Mouse (Mus musculus) neural tube, embryonic 14.5 days (tissue): ENCODE data around the gene Lrrc43. TPM values are rescaled to one million over a fixed set of nuclear protein-coding genes. Genes with fewer than 3 reads are reported as not detected.
"Not testable (repeated sequence)": the region's sequence is repeated elsewhere in the genome, so short reads cannot be mapped to it uniquely, and the experiment has no call there.

Experiments
- ATAC-seq: fragments of 200-750 bp; cut with Nextera tagmentation; 2 replicates; pipeline ENCODE4 v1.8.0; 2017; ENCODE audit warnings: low read depth, mild to moderate bottlenecking, moderate TSS enrichment, moderate library complexity
- H3K27ac ChIP-seq: fragments of 300-500 bp; sonication (generic); 2 replicates; pipeline ENCODE4 v1.5.1; 2014; ENCODE audit warnings: low read depth, mild to moderate bottlenecking, control low read depth, low read length, moderate library complexity, mixed read lengths
- H3K27me3 ChIP-seq: fragments of 300-500 bp; sonication (generic); 2 replicates; pipeline ENCODE4 v1.6.1; 2014; ENCODE audit warnings: low read length; ENCODE audit not compliant: control insufficient read depth, insufficient read depth
- H3K36me3 ChIP-seq: fragments of 300-500 bp; sonication (generic); 2 replicates; pipeline ENCODE4 v1.6.1; 2014; ENCODE audit warnings: low read length, mixed read lengths; ENCODE audit not compliant: control insufficient read depth, insufficient read depth
- H3K4me1 ChIP-seq: fragments of 300-500 bp; sonication (generic); 2 replicates; pipeline ENCODE4 v1.6.1; 2014; ENCODE audit warnings: low read length; ENCODE audit not compliant: control insufficient read depth, insufficient read depth
- H3K4me2 ChIP-seq: fragments of 300-500 bp; sonication (generic); 2 replicates; pipeline ENCODE4 v1.6.1; 2014; ENCODE audit warnings: mild to moderate bottlenecking, low read depth, low read length, control low read depth
- H3K4me3 ChIP-seq: fragments of 300-500 bp; sonication (generic); 2 replicates; pipeline ENCODE4 v1.5.1; 2014; ENCODE audit warnings: low read depth, low read length, control low read depth, mixed read lengths
- H3K9ac ChIP-seq: fragments of 300-500 bp; sonication (generic); replicated peaks from 2 replicates; pipeline ENCODE4 v1.6.1; 2014; ENCODE audit warnings: low read depth, mild to moderate bottlenecking, control low read depth, low read length, mixed read lengths
- H3K9me3 ChIP-seq: fragments of 300-500 bp; sonication (generic); 2 replicates; pipeline ENCODE4 v1.6.1; 2016; ENCODE audit warnings: low read length; ENCODE audit not compliant: control insufficient read depth
- WGBS: fragments of 180-500 bp; shearing (Covaris S2); extraction: QIAGEN DNeasy Blood & Tissue Kit; methylation state at CpG from one replicate; pipeline ENCODE4 v1.1.7; 2014; 5-methylcytosine and 5-hydroxymethylcytosine counted together
- polyA plus RNA-seq: library from polyadenylated mRNA; unstranded; fragments of >200 nt; fragmentation: Nextera tagmentation; extraction: Ambion mirVana; gene quantifications from 2 replicates; pipeline ENCODE4 v1.2.1, GENCODE M21; 2014

Gene Lrrc43
- polyA plus RNA-seq, 1 experiment from 2014 or later: 0.44 TPM

DNA sequence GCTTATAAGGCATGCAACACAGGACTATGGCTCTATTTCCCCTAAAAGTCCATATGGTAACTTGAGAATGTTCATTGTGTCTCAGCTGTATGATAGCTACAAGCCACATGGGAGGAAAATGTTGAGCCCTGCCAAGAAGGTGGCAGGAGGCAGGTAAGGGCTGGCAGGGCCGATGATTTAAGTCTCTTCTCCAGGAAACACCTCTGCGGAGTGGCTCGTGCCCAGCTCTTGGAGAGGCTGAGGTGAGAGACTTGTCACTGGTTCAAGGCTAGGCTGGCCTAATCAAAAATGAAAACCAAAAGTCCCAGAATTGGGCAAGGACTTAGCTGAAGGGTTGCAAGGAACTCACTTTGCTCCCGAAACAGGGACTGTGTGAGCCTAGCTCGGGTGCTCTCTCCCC, 21.1 kb downstream of the Lrrc43 start, which contains the start of gene B3gnt4:
Gene B3gnt4, plus strand, starts transcription at position 301 of the 400 bp plus-strand sequence.
- Histone ChIP-seq H3K9me3 (no peaks in the 10 kb centered on the region), H3K4me3 (no peak within 1 kb of the TSS), H3K27ac (no peak within 1 kb of the TSS), H3K4me2 (peak within 1 kb of the TSS; percentile 72), H3K36me3 (no peaks in the 10 kb centered on the region; the same call in 1 of the 2 replicates), H3K27me3 (no peaks in the 10 kb centered on the region), H3K4me1 (no peaks in the 10 kb centered on the region; the same call in 1 of the 2 replicates), H3K9ac (no peak within 1 kb of the TSS)
- no peak for ATAC-seq
- WGBS: 88% methylated on average over 5 of the region's 5 CpGs

DNA sequence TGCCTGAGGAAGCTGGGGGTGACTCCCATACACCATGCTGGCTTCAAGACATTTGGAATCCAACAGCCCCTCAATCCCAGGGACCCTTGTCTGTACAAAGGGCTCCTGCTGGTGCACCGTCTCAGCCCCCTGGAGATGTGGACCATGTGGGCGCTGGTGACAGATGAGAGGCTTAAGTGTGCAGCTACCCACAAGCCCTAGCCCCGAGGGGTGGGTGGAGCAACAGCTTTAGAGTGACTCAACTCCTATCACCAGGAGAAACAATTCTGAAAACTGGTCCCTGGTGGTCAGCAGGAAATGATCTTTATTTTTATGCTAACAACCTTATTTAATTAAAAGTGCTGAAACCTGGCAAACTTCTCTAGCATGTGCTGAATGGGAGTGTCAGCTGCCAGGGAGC, 22.3 kb downstream of the Lrrc43 start:
- H3K4me2 ChIP-seq, H3K27ac ChIP-seq, H3K9me3 ChIP-seq, H3K36me3 ChIP-seq, ATAC-seq, H3K9ac ChIP-seq, H3K4me1 ChIP-seq, H3K4me3 ChIP-seq, H3K27me3 ChIP-seq: not testable (repeated sequence)
- WGBS: 85% methylated on average over 3 of the region's 3 CpGs

DNA sequence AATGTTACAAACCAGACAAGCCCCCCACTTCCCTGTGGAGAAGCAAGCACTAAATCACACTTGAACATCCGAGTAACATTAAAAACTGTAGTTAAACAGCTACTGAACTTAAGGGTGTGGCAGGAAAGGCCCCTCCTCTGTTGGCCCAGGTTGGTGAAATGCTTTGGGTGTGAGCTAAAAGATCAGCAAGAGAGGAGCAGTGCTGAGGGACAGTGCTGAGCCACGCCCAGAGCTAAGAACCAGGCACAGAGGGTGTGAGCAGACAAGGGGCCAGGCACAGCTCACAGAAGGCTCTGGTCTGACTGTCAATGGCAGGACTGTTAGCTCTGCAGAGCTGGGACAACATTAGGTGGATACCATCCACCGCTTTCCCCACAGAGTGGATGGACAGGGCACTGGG, 23.0 kb downstream of the Lrrc43 start:
- no peak overlapping the region for H3K4me2 ChIP-seq
- no peak for ATAC-seq
- H3K27me3 ChIP-seq: no peaks in the 10 kb centered on the region
- no peaks in the 10 kb centered on the region; the same call in 1 of the 2 replicates for H3K4me1 ChIP-seq
- H3K36me3 ChIP-seq: peaks cover 10% of the 10 kb centered on the region
- H3K27ac ChIP-seq: no peak overlapping the region
- no peak overlapping the region for H3K9ac ChIP-seq
- H3K9me3 ChIP-seq: no peaks in the 10 kb centered on the region
- WGBS: 86% methylated on average over 3 of the region's 3 CpGs
- H3K4me3 ChIP-seq: no peak overlapping the region

GRCm38 (mm10) chr5:123514871-123515270, 25.8 kb downstream of the Lrrc43 start:
- H3K36me3 ChIP-seq: peaks cover 26% of the 10 kb centered on the region
- H3K4me3 ChIP-seq: no peak overlapping the region
- H3K4me1 ChIP-seq: no peaks in the 10 kb centered on the region
- 91% methylated on average over 5 of the region's 5 CpGs for WGBS
- H3K27me3 ChIP-seq: no peaks in the 10 kb centered on the region
- no peak overlapping the region for H3K27ac ChIP-seq
- H3K4me2 ChIP-seq: no peak overlapping the region
- no peaks in the 10 kb centered on the region for H3K9me3 ChIP-seq
- no peak overlapping the region for H3K9ac ChIP-seq
- no peak for ATAC-seq

GRCm38 (mm10) chr5:123520666-123521065, 31.6 kb downstream of the Lrrc43 start:
- WGBS: 86% methylated on average over 9 of the region's 9 CpGs
- no peak overlapping the region for H3K4me3 ChIP-seq
- ATAC-seq: no peak

DNA sequence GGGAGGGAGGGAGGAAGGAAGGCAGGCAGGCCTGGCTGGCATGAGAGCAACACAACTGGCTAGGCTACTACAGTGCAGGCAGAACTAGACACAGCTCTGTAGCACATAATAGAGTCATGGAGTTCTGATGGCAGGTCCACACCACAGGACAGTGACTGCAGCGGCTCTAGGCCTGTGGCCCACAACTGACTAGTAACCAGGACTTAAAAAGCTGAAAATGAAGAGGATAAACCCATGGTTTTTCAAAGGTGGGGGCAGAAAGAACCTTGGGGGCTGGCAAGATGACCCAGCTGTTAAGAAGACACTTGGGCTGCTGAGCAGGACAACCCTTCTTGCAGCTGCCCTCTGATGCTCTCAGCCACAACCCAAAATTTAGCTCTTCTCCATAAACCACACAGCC, 32.5 kb downstream of the Lrrc43 start:
- H3K4me1 ChIP-seq: peaks cover 11% of the 10 kb centered on the region; the same call in 1 of the 2 replicates
- no peak overlapping the region for H3K4me3 ChIP-seq
- H3K27me3 ChIP-seq: no peaks in the 10 kb centered on the region
- 86% methylated on average over 1 of the region's 1 CpGs for WGBS
- H3K4me2 ChIP-seq: no peak overlapping the region
- H3K9me3 ChIP-seq: no peaks in the 10 kb centered on the region
- H3K9ac ChIP-seq: no peak overlapping the region
- no peak overlapping the region for H3K27ac ChIP-seq
- ATAC-seq: no peak
- peaks cover 23% of the 10 kb centered on the region; the same call in 1 of the 2 replicates for H3K36me3 ChIP-seq

More at GRCm38 (mm10) chr5:123520666-123521065, 31.6 kb downstream of the Lrrc43 start:
- no peak overlapping the region for H3K27ac ChIP-seq
- H3K4me1 ChIP-seq: peaks cover 11% of the 10 kb centered on the region; the same call in 1 of the 2 replicates
- H3K4me2 ChIP-seq: no peak overlapping the region
- H3K36me3 ChIP-seq: peaks cover 25% of the 10 kb centered on the region
- H3K9ac ChIP-seq: no peak overlapping the region
- H3K9me3 ChIP-seq: no peaks in the 10 kb centered on the region
- no peaks in the 10 kb centered on the region for H3K27me3 ChIP-seq

DNA sequence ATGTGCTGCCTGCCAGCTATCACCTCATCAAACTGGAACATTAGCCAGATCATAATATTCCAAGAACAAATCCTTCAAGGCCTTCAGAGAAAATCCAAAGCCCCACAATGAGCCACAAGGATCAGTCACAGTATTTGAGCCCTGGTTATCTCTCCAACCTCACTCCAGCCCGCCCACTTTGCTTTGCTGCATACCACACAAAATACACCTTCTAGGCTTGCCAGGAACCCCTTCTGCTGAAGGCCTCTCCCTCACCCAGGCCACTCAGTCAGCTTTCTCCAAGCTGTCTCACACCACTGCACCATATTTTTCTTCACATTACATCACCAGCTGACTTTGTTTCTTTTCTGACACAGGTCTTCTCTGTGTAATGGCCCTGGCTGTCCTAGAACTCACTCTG, 33.1 kb downstream of the Lrrc43 start:
- Histone ChIP-seq H3K4me2 (no peak overlapping the region), H3K4me1 (peaks cover 11% of the 10 kb centered on the region; the same call in 1 of the 2 replicates), H3K27ac (no peak overlapping the region), H3K9ac (no peak overlapping the region), H3K27me3 (no peaks in the 10 kb centered on the region), H3K36me3 (peaks cover 18% of the 10 kb centered on the region; the same call in 1 of the 2 replicates), H3K4me3 (no peak overlapping the region), H3K9me3 (no peaks in the 10 kb centered on the region)
- 100% methylated on average over 1 of the region's 1 CpGs for WGBS
- no peak for ATAC-seq

DNA sequence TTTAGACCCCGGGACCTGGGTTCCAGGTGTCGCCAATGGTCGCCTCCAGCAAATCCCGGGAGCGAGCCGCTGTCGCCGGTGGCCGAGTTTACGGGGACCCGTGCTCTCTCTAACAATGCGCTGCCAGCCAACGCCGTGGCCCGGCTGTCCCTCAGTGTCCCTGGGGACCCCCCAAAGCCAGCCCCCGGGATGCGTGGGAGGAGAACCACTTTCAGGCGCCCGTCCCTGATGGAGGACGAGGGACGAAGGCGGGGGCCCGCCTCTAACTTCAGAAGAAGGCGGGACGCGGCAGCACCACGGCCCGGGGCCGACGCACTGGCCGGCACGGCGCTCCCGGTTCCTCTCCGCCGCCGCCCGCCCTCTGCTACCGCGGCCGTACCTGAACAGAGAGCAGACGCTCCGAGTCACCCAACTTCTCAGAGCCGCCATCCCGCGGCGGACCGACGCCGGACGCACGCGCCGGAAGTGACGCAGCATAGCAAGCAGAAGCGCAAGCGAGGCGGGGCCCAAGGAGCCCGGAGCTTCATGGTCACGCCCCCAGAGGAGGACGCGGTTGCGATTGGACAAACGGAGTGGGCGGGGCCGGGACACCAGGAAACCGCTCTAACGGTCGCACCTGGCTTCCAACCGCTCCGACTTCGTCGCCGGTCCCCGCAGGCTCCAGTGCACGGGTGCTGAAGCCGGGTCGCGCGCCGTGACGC, 34.7 kb downstream of the Lrrc43 start, which contains the start of gene Diablo:
Gene Diablo, minus strand, starts transcription at position 485 of the 701 bp plus-strand sequence.
- H3K27me3 ChIP-seq: no peaks in the 10 kb centered on the region
- peaks cover 11% of the 10 kb centered on the region; the same call in 1 of the 2 replicates for H3K4me1 ChIP-seq
- peaks cover 10% of the 10 kb centered on the region; the same call in 1 of the 2 replicates for H3K36me3 ChIP-seq
- ATAC-seq: peak; percentile 98
- peak within 1 kb of the TSS; percentile 65 for H3K9ac ChIP-seq
- under 1% methylated on average over 74 of the region's 82 CpGs for WGBS
- H3K4me2 ChIP-seq: peak within 1 kb of the TSS; percentile 97
- peak within 1 kb of the TSS; percentile 70 for H3K27ac ChIP-seq
- H3K4me3 ChIP-seq: peak within 1 kb of the TSS; percentile 92
- H3K9me3 ChIP-seq: no peaks in the 10 kb centered on the region

DNA sequence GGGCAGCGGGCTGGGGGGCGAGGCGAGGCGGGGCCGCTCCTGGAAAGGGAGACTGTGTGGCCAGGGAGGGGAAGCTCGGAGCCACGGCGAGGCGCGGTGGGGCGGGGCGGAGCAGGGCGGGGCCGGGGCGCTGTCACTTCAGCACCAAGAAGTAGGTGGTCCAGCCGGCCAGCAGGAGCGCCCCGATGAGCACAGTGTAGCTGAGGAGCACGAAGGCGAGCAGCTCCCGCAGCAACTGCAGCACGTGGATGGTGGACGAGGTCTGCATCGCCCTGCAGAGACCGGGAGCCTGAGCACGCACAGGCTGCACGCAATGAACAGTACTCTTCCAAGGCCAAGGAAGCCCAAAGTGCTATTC, 35.3 kb downstream of the Lrrc43 start:
- peak overlapping the region; percentile 70 for H3K27ac ChIP-seq
- no peaks in the 10 kb centered on the region for H3K9me3 ChIP-seq
- peak overlapping the region; percentile 47; the same call in 1 of the 2 replicates for H3K9ac ChIP-seq
- H3K4me3 ChIP-seq: peak overlapping the region; percentile 92
- H3K36me3 ChIP-seq: peaks cover 11% of the 10 kb centered on the region; the same call in 1 of the 2 replicates
- H3K4me1 ChIP-seq: peaks cover 11% of the 10 kb centered on the region; the same call in 1 of the 2 replicates
- WGBS: 1% methylated on average over 25 of the region's 27 CpGs
- no peaks in the 10 kb centered on the region for H3K27me3 ChIP-seq
- ATAC-seq: peak; percentile 91
- peak overlapping the region; percentile 97 for H3K4me2 ChIP-seq
